Mouse (Mus musculus) small intestine, adult 2 months (tissue): Measurements from ENCODE around the gene 9930111J21Rik2.

Experiments used
- CTCF ChIP-seq: fragments of 200-500 bp; IDR thresholded peaks from 2 replicates; pipeline ENCODE4 v1.5.1; 2012; ENCODE audit warnings: low read depth, mild to moderate bottlenecking, control low read depth, inconsistent platforms, low read length, moderate library complexity, mixed read lengths; ENCODE audit not compliant: insufficient replicate concordance, insufficient read length; ENCODE audit errors: extremely low read depth
- POLR2A ChIP-seq: fragments of 200-500 bp; IDR thresholded peaks from 2 replicates; pipeline ENCODE4 v1.6.1; 2012; ENCODE audit warnings: low read depth, mild to moderate bottlenecking, control low read depth, inconsistent platforms, low read length, moderate library complexity

- no peak for TF ChIP-seq POLR2A
- no peak for TF ChIP-seq CTCF
Measured at GRCm38 (mm10) chr11:49089735-49090507, 38.9 kb upstream of the 9930111J21Rik2 start.
